Mouse (Mus musculus) thymus, adult 2 months (tissue): ENCODE data around the gene Dpm2.

Experiments
- CTCF ChIP-seq: fragments of 200-500 bp; IDR thresholded peaks from 2 replicates; pipeline ENCODE4 v1.5.1; 2012; ENCODE audit warnings: mild to moderate bottlenecking, control low read depth, low read length, moderate library complexity, borderline replicate concordance; ENCODE audit not compliant: control insufficient read depth, poor library complexity, insufficient read depth; ENCODE audit errors: extremely low read depth
- POLR2A ChIP-seq: fragments of 200-500 bp; IDR thresholded peaks from 2 replicates; pipeline ENCODE4 v1.6.1; 2012; ENCODE audit warnings: mild to moderate bottlenecking, low read length, control low read depth, moderate library complexity; ENCODE audit not compliant: control insufficient read depth, poor library complexity, insufficient read depth; ENCODE audit errors: extremely low read depth

DNA sequence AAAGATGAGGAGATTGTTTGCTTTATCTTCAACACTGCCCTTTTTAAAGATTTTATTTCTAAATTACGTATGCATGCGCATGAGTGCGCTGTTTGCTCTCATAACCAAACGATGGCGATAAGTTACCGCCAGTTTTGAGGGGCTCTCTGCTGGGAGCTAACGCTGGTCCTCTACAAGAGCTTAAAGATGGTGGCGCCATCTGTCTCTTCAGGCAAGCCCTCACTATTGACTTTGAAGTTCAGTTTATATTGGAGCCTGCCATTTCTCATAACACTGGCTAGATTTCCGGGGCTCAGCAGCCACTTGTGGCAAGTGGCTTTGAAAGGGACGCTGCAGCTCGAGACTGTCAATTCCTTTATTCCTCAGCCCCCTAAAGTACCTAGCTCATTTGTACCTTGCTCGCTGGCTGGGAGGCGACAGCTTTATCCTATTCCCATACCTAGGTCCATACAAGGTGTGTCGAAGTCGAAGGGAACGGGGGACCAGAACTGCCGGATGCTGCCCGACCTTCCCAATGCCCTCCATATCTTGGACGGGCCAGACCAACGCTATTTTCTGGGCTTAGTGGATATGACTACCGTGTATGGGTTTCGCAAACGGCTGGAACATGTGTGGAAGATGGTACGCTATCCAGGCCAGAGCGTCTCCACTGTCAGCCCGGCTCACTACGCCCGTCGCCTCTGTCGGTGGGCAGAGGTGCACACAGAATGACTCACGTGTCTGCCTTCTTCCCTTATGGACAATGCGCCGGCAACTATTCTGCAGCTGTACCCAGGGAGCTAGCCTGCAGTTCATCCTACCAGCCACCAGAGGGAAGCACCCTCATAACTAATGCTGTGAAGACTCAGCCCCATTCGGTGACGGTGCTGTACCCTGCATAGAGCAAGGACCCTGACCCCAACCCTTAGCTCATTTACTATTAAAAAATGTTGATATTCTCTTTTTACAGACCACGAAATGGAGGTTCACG, 12.5 kb downstream of the Dpm2 start:
- TF ChIP-seq CTCF (peak; percentile 89; the same call in 1 of the 2 replicates), POLR2A (no peak)
